Mouse (Mus musculus): ENCODE results near the gene Abraxas2. TPM values are rescaled to one million over a fixed set of nuclear protein-coding genes. Genes with fewer than 3 reads are reported as not detected.

Gene Abraxas2
- polyA plus RNA-seq, 1 experiment from 2014 or later, result 50.4 TPM

DNA sequence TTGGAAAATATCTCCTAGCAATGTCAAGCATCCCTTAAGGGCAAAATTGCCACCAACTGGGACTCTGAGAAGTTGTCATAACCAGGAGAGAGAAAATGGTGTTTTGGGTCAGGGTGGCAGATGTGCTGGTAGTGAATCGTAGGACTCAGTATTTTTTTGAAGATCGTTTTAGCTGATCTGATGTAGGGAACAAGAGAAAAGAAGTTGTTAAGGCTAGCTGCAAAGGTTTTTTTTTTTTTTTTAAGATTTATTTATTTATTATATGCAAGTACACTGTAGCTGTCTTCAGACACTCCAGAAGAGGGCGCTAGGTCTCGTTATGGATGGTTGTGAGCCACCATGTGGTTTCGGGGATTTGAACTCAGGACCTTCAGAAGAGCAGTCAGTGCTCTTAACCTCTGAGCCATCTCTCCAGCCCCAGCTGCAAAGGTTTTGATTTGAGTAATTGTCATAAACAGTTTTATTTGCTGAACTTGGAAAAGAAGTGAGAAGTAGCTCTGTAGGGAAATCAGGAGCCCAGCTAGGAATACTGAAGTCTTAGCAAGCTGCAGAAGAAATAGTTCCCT is 899 bp upstream of the Abraxas2 start:
- Histone ChIP-seq H3K4me2 (replicated peaks) (no peak overlapping the region), H3K4me1 (peaks cover 33% of the 10 kb centered on the region), H3K9ac (no peak overlapping the region), H3K36me3 (no peaks in the 10 kb centered on the region), H3K27me3 (no peaks in the 10 kb centered on the region), H3K4me3 (no peak overlapping the region), H3K9me3 (no peaks in the 10 kb centered on the region), H3K27ac (no peak overlapping the region)
- no peak for ATAC-seq (ENCODE audit: low FRiP score, low read depth)
- 71% methylated on average over 5 of the region's 5 CpGs for whole genome bisulfite sequencing

DNA sequence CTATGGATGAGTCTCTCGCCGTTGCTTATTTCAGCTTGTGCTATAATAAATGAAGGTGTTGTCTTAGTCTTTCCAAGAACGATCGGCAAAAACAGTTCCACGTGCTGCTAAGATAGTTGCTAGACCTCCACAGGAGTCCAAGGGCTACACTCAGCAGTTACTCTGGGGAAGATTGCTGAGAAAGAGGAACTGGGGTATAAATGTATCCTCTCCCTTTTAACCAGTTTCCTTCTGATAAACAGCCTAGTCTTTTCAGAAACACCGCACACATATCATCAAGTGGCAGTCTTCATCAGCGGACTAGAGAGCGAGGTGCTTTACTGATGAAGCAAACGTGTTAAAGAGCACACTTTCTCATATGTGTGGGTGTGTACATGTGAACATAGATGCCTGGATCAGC is 7.3 kb downstream of the Abraxas2 start:
- H3K4me2 ChIP-seq (replicated peaks), result no peak overlapping the region
- WGBS, result 93% methylated on average over 9 of the region's 9 CpGs
- H3K4me3 ChIP-seq, result no peak overlapping the region
- H3K9me3 ChIP-seq, result no peaks in the 10 kb centered on the region
- H3K27me3 ChIP-seq, result no peaks in the 10 kb centered on the region
- H3K36me3 ChIP-seq, result peaks cover 55% of the 10 kb centered on the region
- H3K9ac ChIP-seq, result no peak overlapping the region
- ATAC-seq (ENCODE audit: low FRiP score, low read depth), result no peak
- H3K4me1 ChIP-seq, result peaks cover 11% of the 10 kb centered on the region; the same call in 1 of the 2 replicates
- H3K27ac ChIP-seq, result no peak overlapping the region

DNA sequence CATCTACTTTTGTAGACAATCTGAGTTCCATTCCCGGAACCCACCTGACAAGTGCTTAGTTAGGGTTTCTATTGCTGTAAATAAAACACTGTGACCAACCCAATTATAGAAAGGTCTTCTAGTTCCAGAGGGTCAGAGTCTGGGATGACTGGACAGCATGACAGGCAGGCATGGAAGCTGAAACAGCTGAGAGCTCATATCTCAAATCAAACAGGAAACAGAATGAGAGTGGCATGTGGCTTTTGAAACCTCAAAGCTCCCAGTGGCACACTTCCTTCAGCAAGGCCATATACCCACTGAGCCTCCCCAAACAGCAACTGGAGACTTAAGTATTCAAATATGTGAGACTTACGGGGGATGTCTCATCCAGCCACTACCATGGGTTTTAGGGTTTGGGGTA is 14.0 kb downstream of the Abraxas2 start:
- WGBS, result 87% methylated on average over 2 of the region's 2 CpGs
- no peaks in the 10 kb centered on the region for H3K27me3 ChIP-seq
- H3K4me3 ChIP-seq, result no peak overlapping the region
- ATAC-seq (ENCODE audit: low FRiP score, low read depth), result no peak
- no peaks in the 10 kb centered on the region for H3K4me1 ChIP-seq
- no peak overlapping the region for H3K27ac ChIP-seq
- H3K4me2 ChIP-seq (replicated peaks), result no peak overlapping the region
- H3K9me3 ChIP-seq, result no peaks in the 10 kb centered on the region
- no peak overlapping the region for H3K9ac ChIP-seq
- peaks cover 88% of the 10 kb centered on the region for H3K36me3 ChIP-seq

DNA sequence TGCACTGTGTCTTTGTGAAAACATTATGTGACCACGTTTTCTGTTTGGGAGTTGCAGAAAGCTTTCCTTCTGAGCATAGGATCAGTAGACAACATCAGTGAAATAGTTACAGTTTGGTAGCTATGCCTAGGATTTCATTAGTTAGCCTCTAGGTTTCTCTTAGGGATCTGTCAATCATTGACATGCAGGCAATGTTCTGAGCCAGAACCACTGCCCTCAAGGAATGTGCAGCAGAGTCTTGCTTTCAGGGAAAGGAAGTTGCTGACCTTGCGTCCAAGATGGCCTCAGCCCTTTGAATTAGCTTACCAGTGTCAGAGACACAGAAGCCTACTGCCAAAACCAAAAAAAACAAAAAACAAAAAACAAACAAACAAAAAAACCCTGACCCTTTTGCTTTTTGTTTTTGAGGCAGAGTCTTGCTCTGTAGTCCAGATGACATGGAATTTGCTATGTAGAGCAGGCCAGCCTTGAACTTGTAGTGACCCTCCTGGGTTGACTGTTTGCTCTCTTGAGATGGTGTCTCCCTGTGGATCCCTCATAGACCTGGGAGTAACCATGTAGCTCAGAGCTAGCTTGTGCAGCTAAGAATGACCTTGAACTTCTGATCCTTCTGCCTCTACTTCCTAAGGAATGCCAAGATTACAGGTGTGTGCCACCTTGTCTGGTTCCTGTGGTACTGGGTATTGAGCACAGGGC is 16.5 kb downstream of the Abraxas2 start:
- H3K9ac ChIP-seq, result no peak overlapping the region
- H3K4me1 ChIP-seq, result no peaks in the 10 kb centered on the region
- peaks cover 92% of the 10 kb centered on the region for H3K36me3 ChIP-seq
- H3K27me3 ChIP-seq, result no peaks in the 10 kb centered on the region
- 91% methylated on average over 2 of the region's 2 CpGs for WGBS
- H3K4me2 ChIP-seq (replicated peaks), result no peak overlapping the region
- no peak overlapping the region for H3K4me3 ChIP-seq
- no peaks in the 10 kb centered on the region for H3K9me3 ChIP-seq
- no peak overlapping the region for H3K27ac ChIP-seq
- no peak for ATAC-seq (ENCODE audit: low FRiP score, low read depth)

DNA sequence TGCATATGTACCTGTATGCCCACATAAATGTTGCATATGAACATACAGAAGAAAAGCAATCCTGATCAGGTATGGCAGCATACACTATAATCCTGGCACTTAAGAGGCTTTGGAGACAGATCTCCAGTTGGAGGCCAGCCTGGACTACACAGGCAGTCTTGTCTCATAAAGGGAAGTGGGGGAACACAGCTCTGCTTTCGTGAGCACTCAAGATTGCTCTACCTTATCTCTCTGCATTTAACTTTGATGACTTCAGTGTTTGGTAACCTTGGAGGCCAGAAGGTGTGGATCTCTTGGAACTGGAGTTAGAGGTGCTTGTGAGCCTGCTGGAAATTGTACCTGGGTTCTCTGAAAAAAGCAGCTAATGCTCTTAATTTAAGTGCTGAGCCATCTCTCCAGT is 21.3 kb downstream of the Abraxas2 start:
- WGBS, result 86% methylated on average over 1 of the region's 1 CpGs
- no peak overlapping the region for H3K4me2 ChIP-seq (replicated peaks)
- no peak overlapping the region for H3K27ac ChIP-seq
- peaks cover 94% of the 10 kb centered on the region for H3K36me3 ChIP-seq
- H3K27me3 ChIP-seq, result no peaks in the 10 kb centered on the region
- ATAC-seq (ENCODE audit: low FRiP score, low read depth), result no peak
- H3K4me1 ChIP-seq, result no peaks in the 10 kb centered on the region
- H3K9ac ChIP-seq, result no peak overlapping the region
- no peak overlapping the region for H3K4me3 ChIP-seq
- no peaks in the 10 kb centered on the region; the same call in 1 of the 2 replicates for H3K9me3 ChIP-seq

DNA sequence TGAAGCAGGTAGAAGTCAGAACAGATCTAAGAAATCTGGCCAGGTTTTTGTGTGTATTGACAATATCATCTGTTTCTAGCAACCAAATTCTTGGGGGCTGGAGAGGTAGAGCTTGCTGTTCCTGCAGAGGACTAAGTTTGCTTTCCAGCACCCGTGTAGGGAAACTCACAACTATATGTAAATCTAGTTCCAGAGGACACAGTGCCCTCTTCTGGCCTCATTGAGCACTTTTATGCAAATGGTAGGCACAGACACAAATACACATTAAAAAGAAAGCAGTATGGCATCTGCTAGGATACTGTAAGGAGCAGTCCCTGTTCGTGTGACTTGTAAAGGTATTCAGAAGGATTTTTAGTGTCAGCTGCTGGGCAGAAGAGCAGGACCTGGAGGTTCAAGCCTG is 23.3 kb downstream of the Abraxas2 start:
- H3K27ac ChIP-seq, result no peak overlapping the region
- no peak overlapping the region for H3K9ac ChIP-seq
- 76% methylated on average over 2 of the region's 2 CpGs for WGBS
- H3K4me3 ChIP-seq, result no peak overlapping the region
- H3K9me3 ChIP-seq, result no peaks in the 10 kb centered on the region; the same call in 1 of the 2 replicates
- H3K4me2 ChIP-seq (replicated peaks), result no peak overlapping the region
- no peak for ATAC-seq (ENCODE audit: low FRiP score, low read depth)
- peaks cover 5% of the 10 kb centered on the region; the same call in 1 of the 2 replicates for H3K4me1 ChIP-seq
- no peaks in the 10 kb centered on the region for H3K27me3 ChIP-seq
- H3K36me3 ChIP-seq, result peaks cover 77% of the 10 kb centered on the region

DNA sequence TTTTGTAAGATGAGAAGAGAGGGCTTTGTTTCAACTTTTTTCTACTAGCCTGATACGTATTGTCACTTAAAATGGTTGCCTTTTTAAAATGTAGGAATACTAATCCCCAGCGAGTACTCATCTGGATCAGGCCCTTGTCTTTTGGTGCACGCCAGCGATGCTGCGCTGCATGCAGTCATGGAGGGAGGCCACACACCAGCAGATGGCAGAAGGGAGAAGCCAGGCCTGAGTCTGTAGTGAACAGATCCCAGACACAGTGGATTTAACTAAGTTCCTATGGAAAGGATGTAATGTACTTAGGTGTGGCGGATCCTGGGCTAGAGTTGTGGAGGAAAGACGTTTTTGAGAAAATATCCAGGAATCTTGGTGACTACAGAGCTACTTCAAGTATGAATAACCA is 25.0 kb downstream of the Abraxas2 start:
- ATAC-seq (ENCODE audit: low FRiP score, low read depth), result no peak
- peaks cover 62% of the 10 kb centered on the region for H3K36me3 ChIP-seq
- 90% methylated on average over 7 of the region's 7 CpGs for WGBS

DNA sequence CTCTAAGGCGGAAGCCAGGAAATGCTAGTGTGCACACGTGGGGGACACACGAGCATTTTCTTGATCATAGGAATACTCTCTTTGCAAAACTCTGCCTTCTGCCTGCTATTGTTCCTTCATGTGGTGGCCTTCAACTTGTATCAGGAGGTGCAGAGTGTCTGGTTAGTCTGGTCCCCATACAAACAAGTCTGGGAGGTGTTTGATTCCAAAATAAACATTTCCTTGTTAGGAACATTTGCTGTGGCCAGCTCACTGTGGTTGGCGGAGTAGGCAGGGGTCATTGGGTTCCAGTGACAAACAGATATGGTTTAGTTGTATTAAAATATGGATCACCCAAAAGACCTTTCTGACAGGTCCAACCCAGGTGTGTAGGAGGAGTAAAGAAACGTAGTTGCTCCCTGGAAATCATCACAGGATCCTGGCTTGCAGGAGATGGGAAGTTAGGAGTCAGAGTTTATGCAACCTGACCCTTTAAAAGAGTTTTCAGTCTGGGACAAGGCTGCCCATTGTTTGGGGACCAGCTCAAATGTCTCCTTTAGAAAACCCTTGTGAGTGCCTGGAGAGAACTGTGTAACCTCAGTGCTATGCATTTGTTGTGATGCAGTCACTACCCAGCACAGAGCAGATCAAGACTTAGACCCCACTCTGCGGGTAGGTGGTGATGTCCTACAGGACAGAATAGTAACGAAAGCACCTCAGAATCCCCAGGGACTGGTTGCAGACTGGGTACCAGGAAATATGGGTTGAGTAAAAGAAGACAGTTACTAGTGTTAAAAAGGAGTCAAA is 28.2 kb downstream of the Abraxas2 start:
- 64% methylated on average over 7 of the region's 7 CpGs for WGBS
- Histone ChIP-seq H3K27ac (peak overlapping the region; percentile 28; the same call in 1 of the 2 replicates), H3K4me2 (replicated peaks) (no peak overlapping the region), H3K4me1 (peaks cover 8% of the 10 kb centered on the region; the same call in 1 of the 2 replicates), H3K4me3 (no peak overlapping the region), H3K9me3 (no peaks in the 10 kb centered on the region), H3K36me3 (peaks cover 31% of the 10 kb centered on the region), H3K9ac (no peak overlapping the region), H3K27me3 (no peaks in the 10 kb centered on the region)
- no peak for ATAC-seq (ENCODE audit: low FRiP score, low read depth)

More for the DNA sequence above, 25.0 kb downstream of the Abraxas2 start:
- Histone ChIP-seq H3K4me3 (no peak overlapping the region), H3K4me1 (peaks cover 8% of the 10 kb centered on the region; the same call in 1 of the 2 replicates), H3K27me3 (no peaks in the 10 kb centered on the region), H3K9ac (no peak overlapping the region), H3K4me2 (replicated peaks) (no peak overlapping the region), H3K27ac (no peak overlapping the region), H3K9me3 (no peaks in the 10 kb centered on the region; the same call in 1 of the 2 replicates)

DNA sequence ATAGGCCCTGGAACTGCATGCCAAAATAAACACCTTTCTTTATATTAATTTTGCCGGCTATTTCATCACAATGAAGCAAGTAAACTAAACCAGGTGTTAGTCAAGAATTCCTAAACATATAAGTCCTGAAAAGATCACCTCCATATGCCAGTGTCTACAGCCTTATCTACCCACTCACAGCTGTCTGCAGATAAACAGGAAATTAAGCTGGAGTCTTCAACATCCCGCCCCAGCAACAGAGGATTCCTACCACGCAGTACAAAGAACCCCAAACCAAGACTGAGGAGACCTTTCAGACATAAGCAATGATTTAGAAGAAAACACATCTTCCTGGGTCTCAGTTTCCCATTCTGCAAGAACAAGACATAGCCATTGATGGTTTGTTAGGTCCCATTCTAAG is 29.0 kb downstream of the Abraxas2 start:
- peaks cover 23% of the 10 kb centered on the region for H3K36me3 ChIP-seq
- no peak overlapping the region for H3K4me3 ChIP-seq
- H3K9me3 ChIP-seq, result no peaks in the 10 kb centered on the region
- 66% methylated on average over 3 of the region's 3 CpGs for WGBS
- ATAC-seq (ENCODE audit: low FRiP score, low read depth), result no peak
- H3K27ac ChIP-seq, result no peak overlapping the region
- H3K4me1 ChIP-seq, result peaks cover 8% of the 10 kb centered on the region; the same call in 1 of the 2 replicates
- H3K4me2 ChIP-seq (replicated peaks), result no peak overlapping the region
- H3K9ac ChIP-seq, result no peak overlapping the region
- H3K27me3 ChIP-seq, result no peaks in the 10 kb centered on the region

DNA sequence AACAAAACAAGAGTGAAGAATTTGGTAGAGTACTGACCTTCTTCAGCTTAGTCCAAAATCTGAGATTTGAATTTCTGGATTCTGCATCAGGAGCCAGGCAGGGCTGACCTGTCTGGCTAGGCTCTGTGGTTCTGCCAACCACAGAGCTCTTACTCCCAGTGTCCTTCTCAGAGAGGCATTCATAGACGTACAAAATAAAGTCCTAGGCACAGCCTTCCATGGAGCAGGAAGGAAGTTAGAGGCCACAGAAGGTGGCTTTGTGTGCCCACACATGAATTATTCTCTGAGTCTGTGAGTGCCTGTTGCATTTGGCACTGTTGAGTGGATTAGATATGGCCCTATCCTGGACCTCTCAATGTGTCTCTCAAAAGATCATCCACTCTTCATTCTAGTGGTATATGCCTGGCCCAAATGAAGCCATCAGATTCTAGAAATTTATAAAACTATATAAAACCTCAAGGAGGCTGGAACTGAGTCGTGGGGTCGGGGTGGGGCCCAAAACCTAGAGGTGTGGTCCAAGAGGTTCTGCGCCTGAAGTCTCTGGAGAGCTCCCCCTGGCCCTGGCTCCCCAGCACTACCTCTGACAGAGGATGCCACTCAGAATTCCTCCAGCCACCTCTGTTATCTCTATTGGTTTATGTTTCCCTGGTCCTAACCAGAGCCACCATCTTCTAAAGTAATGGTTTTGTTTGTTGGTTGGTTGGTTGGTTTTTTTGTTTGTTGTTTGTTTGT is 29.7 kb downstream of the Abraxas2 start:
- Histone ChIP-seq H3K27me3 (no peaks in the 10 kb centered on the region), H3K9me3 (no peaks in the 10 kb centered on the region), H3K4me3 (no peak overlapping the region), H3K9ac (no peak overlapping the region), H3K4me2 (replicated peaks) (no peak overlapping the region), H3K27ac (no peak overlapping the region), H3K36me3 (peaks cover 17% of the 10 kb centered on the region), H3K4me1 (peaks cover 8% of the 10 kb centered on the region; the same call in 1 of the 2 replicates)
- 61% methylated on average over 4 of the region's 4 CpGs for WGBS
- no peak for ATAC-seq (ENCODE audit: low FRiP score, low read depth)

DNA sequence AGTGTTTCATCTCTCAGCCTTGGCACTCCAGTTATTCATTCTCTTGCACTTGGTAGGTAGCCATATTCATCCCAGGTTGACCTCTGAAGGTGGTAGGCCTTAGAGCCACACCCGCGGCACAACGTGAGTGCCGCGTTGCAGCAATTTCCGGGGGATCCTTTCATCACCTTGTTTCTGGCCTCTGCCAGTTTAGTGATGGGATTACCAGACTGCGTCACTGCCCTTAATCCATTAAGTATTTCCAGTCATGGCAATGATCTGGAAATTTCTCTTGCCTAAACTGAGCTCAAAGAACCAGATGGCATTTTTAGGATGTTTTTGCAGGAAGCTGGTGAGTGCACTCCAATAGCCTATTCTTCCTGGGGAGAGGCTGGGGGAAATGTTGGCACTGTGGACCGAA is 30.7 kb downstream of the Abraxas2 start:
- H3K4me3 ChIP-seq, result no peak overlapping the region
- 81% methylated on average over 8 of the region's 8 CpGs for WGBS
- no peak for ATAC-seq (ENCODE audit: low FRiP score, low read depth)
- H3K9ac ChIP-seq, result no peak overlapping the region
- H3K4me2 ChIP-seq (replicated peaks), result no peak overlapping the region
- no peaks in the 10 kb centered on the region for H3K27me3 ChIP-seq
- peaks cover 7% of the 10 kb centered on the region for H3K36me3 ChIP-seq
- H3K9me3 ChIP-seq, result no peaks in the 10 kb centered on the region
- H3K27ac ChIP-seq, result no peak overlapping the region
- peaks cover 8% of the 10 kb centered on the region; the same call in 1 of the 2 replicates for H3K4me1 ChIP-seq
